Mouse (Mus musculus): ENCODE data around the gene Rab25.
A peak's percentile ranks its signal among the peaks of the same experiment; 100 is the strongest.
"Not testable (repeated sequence)": the region's sequence is repeated elsewhere in the genome, so short reads cannot be mapped to it uniquely, and the experiment has no call there.

Gene Rab25

DNA sequence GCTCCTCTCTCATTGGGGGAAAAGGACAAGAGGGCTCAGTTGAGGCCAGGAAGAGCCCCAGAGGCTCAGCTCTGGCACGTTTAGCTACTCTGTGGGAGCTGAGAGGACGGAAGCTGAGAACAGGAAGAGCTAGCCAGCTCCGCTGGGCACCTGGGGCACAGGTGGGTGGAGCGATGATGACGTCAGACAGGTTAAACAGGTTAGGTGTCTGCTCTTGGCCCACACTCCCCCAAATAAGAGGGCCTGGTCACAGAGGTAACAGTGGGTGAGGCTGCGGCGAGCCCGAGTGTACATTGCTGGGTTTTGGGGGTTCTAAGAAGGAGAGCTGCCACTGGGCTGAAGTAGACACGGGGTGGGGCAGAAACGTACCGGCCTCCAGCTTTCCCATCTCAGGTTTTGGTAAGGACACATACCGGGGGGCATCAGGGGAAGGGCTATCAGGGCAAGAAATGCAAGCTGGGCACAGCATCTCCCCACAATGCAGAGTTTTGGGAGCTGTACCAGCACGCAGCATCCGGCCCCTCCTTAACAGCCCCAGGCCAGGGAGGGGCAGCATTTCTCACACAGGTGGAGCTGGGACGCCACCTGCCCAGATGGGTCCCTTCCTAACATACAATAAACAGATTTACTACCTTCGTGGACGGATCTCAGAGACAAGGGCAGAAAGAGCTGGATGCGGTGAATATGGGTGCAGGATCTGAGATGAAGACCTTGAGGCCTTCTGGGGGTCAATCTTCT, at the start of gene Rab25:
Rab25 (minus strand) TSS at position 121 of the 738 bp plus-strand sequence.
- DNase-seq: no peak

DNA sequence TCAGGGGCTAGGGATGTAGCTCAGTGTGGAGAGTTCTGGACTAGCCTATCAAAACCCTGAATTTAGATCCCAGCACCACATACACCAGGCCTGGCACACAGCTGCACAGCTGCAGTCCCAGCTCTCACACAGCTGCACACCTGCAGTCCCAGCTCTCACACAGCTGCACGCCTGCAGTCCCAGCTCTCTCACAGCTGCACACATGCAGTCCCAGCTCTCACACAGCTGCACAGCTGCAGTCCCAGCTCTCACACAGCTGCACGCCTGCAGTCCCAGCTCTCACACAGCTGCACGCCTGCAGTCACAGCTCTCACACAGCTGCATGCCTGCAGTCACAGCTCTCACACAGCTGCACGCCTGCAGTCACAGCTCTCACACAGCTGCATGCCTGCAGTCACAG, 48.4 kb upstream of the Rab25 start:
- DNase-seq: not testable (repeated sequence)

DNA sequence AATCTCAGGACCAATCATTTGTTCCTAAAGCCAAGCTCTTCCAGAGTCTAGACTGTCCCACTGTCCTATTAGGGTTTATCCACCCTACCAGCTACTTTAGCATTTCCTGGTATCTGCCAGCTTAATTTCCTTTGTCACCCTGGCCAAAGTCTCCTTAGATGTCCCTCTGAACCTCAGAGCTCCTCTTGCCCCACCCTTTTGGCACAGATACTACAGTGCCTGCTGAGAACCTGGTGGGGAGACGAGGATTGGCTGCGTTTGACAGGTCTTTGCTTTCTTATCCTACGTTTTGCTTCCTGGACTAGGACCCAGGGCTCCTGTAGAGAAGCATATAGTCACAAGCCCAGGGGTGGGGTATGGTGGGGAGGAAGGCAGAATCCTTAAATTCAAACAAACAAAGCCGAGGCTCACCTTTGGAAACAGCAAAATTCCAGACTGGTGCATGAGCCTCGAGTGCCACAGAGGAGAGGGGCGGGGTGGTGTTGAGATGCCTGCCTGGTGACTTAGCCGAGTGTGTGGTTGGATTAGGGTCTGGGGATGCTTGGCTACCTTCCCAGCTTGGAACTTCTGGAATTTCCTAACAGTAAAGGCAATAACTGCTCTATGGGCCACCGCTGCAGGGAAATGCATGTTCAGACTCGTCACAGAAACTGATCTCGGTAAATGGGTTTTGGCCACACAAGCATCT, 45.9 kb upstream of the Rab25 start:
- no peak for DNase-seq

DNA sequence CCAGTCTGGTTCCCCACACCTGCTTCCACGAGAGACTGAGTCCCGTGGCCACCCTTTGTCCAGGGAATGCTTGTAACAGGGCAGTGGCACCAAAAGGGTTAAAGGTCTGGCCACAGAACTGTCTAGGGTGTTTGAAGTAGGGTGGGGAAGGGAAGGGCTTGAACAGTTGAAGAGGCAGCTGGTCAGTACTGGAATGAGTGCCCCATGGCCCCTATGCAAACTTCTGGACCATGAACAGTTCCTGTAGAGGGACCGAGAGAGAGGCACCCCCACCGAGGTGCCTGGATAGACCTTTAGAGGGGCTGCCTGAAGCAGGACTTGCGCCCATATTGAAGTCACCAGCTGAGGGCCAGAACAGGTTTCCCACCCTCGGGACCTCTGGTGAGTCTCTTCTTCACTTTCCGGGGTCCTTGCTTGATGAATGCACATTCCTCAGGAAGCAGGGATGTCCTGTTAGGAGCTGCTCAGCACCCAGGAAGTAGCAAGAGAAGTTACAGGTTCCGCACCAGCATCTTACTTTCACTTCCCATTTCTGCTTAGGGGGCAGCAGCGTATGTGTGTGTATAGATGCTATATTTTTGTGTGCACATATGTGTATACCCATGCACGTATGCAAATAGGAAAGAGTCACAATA, 45.0 kb upstream of the Rab25 start:
- DNase-seq: no peak

DNA sequence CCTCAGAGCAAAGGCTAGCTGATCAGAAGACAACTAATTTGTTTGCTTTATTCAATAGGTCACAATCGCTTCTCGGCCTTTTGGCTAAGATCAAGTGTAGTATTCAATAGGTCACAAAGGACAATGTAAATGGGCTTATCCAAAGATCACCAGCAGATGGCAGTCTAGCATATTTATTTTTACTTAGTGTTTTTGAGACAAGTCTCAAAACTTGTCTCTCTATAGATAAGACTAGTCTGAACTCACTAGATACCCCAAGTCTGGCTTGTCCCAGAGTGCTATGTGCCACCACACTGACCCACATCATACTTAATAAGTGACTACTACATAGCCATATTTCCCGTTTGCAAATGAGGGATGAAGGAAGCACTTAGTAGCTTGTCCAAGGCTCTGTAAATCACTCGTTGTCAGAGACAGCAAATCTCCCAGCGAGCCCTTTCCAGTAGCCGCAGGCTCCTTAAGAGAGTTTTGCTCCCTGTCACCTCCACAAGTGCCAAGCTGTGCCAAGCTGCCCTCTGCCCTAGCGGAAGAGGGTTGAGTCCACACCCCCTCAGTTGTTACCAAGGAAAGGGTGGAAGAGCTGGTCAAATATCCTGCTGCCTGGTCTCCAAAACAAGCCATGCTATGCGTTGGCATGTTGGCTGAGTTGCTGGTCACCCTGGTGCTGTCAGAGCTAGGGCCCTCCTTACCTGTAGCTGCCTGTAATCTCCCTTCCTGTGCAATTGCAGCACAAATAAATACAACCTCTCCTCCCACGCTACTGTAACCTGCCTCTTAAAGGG, 44.0 kb upstream of the Rab25 start:
- DNase-seq: peak; percentile 82

DNA sequence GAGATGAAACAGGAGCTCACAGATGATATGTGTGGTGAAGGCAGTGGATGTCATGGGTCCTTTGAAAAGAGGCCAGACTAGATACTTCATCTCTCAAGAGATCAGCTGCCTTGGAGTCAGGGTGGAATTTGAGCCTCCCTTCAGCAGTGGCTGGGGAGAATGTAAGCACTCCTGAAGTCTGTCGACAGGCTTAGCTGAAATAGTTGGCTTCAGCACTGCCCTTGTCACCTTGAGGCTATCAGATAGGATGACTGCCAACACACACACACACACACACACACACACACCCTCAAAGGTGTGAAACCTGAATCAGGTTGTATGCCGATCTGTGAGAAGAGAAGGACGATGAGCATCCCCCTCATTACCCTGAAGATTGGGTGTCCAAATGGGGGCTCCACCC, 42.9 kb upstream of the Rab25 start:
- no peak for DNase-seq

DNA sequence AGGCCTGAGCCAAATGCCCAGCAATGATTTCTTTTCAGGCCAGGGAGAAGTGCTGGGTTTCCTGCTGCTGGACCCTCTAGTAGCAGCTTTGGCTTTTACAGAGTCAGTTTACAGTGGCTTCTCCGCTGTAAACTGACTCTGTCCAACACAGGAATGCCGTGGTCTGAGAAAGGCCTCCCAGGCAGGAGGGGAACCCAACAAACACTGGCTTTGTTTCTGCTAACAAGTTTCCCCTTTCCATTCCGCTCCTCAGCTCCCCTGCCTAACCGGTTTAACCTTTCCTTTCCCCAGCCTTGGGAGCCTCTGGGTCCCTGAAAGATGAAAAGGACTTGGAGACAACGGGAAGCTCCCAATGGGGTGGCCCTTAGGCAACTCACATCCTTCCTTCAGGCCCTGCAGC, 42.1 kb upstream of the Rab25 start:
- DNase-seq: no peak

DNA sequence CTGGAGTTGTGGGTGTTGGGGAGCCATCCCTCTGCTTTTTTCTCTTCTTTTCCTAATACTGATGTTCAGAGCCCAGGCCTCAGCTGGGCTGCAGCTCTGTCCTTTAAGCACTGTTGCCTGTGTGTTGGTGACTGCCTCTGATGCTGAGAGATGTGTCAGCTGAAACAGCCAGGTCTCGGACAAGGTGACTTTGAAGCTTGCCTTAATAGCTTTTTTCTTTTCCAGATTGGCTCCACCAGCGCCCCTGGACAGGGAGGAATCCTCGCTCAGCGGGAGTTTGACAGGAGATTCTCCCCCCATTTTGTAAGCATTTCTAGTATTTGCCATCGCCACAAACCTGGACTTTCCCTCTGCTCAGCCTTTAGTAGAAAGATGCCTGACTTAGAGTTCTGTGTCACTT, 38.5 kb upstream of the Rab25 start:
- no peak for DNase-seq

DNA sequence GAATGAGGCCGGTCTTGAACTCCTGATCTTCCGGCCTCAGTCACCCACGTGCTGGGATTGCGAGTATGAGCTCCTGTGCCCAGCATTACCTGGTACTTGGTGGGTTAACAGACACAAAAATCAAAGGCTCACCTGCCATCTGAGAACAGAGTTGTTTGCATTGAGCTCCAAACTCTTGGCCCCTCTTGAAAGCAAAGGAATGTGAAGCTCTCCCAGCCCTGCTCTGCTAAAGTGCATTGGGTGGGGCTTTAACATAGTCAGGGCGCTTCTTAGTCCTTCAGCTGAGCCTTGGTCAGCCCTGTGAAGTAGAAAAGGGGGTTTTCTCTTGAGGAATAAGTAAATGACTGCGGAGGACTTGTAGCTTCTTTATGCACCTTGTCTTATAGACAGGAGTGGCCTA, 37.7 kb upstream of the Rab25 start:
- no peak for DNase-seq

DNA sequence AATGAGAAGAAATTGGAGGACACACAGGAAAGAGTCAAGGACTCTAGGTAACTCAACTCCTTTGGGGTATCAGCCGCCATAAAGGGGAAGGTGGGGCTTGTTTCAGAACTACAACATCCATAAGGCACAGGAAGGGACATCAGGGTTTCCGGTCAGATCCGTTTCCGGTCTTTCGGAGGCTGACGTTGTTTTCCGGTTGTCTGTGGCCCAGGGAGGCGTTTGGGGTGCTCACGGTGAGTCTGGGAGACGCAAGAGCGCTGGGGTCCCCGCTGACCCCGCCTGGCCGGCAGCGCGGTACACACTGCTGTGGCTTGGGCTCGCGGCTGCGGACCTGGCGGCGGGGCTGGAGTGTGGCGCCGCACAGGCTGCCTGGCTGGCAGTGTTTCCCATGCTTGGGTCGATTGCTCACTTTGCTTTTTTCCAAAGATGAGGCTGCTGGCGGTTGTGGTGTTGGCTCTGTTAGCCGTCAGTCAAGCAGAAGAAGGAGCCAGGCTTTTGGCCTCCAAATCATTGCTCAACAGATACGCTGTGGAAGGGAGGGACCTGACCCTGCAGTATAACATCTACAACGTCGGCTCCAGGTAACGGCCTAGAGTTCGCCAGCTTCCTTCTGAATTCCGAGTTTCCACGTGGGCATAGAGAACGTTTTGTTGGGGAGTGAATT, 31.5 kb upstream of the Rab25 start:
- peak; percentile 93 for DNase-seq

DNA sequence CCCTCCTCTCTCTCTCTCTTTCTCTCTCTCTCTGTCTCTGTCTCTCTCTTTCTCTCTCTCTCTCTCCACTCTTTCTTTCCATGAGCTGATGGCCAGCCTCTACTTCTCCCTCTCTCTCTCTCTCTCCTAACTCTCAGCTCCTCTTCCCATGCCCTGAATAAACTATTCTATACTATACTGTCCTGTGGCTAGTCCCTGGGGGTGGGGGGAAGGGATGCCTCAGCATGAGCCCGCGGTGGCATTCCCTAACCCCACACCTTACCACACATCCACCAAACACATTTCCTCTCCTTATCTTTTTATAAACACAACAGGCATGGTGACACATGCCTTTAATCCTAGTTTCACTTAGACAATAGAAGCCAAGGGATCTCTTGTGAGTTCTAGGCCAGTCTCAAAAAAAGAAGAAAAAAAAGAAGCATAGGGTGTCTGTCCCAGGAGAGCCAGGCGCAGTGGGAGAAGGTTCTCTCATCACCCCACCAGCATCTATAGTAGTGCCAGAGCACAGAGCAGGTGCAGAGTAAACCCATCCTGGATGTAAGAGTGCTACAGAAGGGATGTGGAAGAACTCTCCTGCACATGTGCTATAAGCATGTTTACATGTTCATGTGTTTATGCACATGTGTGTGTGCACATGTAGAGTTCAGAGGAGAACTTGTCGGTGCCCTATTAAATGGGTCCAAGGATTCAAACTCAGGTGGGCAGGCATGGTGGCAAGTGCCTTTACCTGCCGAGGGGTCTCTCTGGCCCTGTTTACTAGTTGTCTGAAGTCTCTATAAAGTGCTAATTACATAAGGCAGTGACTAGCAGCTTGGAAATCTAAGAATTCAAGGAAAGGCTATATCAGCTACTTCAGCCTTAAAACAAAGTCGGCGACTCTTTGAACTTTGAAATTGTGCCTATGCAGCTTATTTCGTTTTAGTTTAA, 30.7 kb upstream of the Rab25 start:
- no peak for DNase-seq

DNA sequence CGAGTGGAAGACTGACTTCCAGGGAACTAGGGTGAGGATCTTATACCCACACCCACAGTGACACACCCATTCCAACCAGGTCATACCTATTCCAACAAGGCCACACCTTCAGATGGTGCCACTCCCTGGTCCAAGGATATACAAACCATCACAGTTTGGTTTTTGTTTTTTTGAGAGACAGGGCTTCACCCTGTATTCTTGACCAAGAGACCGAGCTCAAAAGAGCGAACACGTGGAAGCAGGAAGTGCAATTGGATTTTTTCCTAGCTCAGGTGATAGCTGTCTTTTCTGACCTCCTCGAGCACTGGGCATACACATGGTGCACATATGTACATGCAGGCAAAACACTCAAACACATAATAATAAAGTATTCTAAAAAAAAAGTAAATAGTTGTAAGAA, 29.7 kb upstream of the Rab25 start:
- not testable (repeated sequence) for DNase-seq

DNA sequence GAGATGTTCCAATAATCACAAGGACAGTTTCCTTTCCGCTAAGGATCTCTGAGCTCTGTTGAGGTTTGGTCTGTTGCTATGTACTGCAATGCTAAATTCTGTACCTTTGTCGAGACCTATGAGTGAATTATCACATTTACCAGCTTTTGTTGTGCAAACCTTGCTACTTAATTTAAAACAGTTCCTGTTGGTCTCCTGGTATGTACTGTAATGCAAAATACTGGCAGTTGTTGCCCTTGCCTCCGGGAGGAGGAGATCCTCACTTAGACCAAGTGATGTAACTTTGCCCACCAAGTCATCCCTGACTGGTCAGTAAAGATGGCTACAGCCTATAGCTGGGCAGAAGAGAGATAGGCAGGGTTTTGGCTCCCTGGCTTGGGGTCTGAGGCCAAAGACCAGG, 27.4 kb upstream of the Rab25 start, which contains the start of gene Ssr2:
Ssr2 (plus strand) TSS at position 337 of the 400 bp plus-strand sequence.
- no peak for DNase-seq

DNA sequence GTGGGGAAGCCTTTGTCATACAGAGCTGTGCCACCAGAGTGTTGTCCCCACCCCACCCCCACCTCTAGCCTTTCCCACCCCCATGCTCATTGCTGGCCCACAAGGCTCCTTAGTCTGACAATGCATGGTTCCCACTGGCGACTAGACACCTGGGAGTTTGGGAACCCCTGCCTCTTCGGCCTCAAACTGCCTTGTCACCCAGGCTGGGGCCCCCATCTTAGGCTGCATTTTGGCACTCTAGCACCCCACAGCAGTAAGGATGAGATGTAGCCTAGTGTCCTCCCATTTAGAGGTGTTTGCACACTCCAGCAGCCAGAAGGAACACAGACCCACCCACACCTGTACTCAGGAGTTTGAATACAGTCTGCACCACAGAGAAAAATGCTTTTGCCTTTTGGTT, 25.7 kb upstream of the Rab25 start:
- no peak for DNase-seq

DNA sequence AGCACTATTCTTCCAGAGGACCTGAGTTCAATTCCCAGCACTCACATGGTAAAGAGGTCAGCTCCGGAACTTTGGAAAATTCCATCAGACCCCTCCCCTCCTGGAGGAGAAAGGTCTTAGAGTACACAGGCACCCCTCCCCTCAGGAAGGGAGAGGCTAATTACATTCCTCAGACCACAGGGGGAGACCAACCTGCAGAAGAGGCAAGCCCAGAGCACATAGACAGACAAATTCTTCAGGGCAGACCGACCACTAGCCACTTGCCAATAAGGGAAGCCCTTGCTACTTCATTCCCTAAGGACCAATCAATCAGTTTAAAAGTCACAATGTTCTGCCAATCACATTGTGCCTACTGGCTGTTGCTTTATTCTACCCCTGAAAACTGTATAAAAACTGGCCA, 24.7 kb upstream of the Rab25 start:
- no peak for DNase-seq

DNA sequence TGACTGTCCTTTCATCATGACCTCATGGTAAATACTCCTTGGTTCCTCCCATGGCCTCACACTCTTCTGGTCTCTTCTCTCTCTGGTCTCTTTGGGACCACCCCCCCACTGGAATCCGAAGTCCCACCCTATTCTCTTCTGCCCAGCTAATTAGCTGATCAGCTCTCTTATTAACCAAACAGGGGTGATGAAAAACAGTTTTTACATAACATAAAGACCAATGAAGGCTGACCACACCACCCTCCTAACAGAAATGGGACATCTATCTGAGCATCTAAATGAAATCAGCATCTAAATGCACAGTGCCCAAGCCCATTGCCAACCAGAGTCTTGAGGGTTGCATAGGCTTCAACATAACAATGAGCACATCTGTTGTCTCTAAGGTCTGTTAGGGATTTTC, 23.8 kb upstream of the Rab25 start:
- DNase-seq: no peak

DNA sequence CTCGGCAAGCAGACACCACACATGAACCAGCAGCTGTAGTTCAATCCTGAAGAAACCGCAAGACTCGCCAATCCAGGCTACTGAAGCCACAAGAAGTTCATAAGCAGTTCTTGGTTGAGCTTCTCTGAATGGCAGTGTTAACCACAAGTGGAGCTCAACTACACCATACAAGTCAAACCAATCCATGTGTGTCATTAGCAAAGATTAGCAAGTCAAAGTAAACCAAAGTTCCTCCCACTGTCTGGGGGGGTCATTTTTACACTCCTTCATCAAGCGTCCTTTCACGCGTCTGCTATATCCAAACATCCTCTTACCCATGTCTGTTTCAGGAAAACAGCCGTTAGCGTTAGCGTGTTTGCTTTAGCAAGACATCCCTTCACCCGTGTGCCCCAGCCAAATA, 22.2 kb upstream of the Rab25 start:
- DNase-seq: no peak

DNA sequence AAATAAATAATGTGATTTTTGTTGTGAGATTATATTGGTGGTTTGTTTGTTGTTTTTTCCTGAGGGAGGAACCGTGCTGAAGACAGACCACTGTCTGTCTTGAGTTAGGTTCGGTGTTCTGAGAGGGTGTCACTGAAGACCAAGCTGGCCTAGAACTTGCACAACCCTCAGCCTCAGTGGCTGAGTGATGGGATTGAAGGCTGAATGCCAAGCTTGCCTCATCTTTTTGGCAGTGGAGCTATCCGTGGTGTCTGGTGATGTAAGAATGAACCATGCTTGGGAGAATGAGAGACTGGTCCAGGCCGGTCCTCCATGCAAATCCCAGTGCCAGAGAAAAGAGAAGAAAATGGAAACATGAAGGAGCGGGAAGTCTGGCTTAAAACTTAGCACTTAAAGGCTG, 21.6 kb upstream of the Rab25 start:
- DNase-seq: no peak

DNA sequence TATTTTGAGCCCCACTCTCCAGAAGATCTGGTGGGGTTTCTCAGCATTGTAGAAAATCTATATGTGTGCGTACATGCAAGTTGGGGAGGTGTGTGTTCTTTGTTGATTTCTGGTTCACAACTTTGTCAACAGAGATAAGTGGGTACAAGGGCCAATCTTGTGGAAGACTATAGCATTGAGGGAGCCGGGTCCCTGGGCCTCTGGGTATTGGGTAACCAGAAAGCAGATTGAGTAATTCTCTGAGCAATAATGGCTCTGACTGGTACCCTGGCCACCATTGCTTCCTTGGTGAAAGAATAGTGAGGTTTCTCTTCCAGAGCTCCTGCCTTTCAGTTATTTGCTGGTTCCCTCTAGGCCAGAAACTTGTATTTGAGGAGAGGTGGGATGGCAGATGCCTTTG, 21.0 kb upstream of the Rab25 start:
- no peak for DNase-seq

DNA sequence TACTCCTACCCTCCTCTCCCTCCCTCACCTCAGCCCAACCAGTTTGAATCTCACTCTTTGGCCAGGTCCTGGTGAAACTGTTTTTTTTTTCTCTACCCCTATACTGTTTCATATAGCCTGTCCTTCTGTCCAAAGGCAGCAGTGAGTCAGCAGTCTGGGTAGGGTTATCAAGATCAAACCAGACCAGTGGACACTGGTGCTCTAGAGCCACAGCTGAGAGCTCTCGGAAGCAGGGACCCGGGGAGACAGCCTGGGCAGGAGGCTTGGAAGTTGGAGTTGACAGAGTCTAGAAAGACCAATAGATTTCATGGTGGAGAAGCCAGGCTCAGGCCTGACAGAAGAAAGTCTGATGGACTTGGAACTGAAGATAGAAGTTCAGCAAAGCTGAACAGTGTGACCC, 20.5 kb upstream of the Rab25 start:
- DNase-seq: no peak

DNA sequence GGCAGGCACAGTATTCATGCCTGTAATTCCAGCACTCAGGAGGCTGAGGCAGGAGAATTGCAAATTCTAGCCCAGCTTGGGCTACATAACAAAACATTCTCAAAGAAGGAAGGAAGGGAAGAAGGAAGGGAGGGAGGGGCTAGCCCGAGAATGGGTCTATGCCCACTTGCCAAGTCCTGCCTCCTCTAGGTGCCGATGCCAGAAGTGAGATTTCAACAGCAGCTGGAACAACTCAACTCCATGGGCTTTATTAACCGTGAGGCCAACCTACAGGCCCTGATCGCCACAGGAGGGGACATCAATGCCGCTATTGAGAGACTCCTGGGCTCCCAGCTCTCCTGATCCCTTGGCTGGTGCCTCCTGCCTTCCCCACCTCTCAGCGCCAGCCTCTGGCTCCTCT, 19.8 kb upstream of the Rab25 start:
- no peak for DNase-seq
